Mouse (Mus musculus) bone marrow, adult 2 months (tissue): ENCODE data around the gene Lzic.

Experiments used
- CTCF ChIP-seq: fragments of 200-500 bp; IDR thresholded peaks from 2 replicates; pipeline ENCODE4 v1.5.1; 2011; ENCODE audit warnings: low read length, control low read depth; ENCODE audit not compliant: control insufficient read depth, insufficient read depth
- POLR2A ChIP-seq: fragments of 200-500 bp; IDR thresholded peaks from 2 replicates; pipeline ENCODE4 v1.6.1; 2011; ENCODE audit warnings: low read depth, mild to moderate bottlenecking, control low read depth, low read length, borderline replicate concordance; ENCODE audit not compliant: control insufficient read depth

DNA sequence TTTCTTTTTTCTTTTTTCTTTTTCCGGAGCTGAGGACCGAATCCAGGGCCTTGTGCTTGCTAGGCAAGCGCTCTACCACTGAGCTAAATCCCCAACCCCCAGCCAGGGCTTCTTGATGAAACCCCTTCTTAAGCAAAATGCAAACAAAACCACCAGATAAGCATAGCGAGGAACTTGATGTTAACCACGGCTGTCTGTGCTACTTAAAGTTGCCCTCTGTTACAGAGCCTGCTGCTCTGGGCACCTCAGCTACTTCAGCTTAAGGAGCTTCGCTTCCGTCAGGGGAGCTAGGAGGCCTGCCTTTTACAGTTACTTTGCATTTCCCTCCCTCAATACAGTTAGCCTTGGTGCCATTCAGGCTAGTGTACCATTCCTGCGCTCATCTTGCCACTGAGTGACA lies 13.9 kb downstream of the Lzic start:
- TF ChIP-seq CTCF: no peak
- no peak for TF ChIP-seq POLR2A
